Mouse (Mus musculus) stomach, postnatal 0 days (tissue): ENCODE measurements around the gene Tnk1. TPM values are rescaled to one million over a fixed set of nuclear protein-coding genes. Genes with fewer than 3 reads are reported as not detected.
A peak's percentile ranks its signal among the peaks of the same experiment; 100 is the strongest.

ENCODE experiments used
- ATAC-seq: fragments of 200-750 bp; cut with Nextera tagmentation; 2 replicates; pipeline ENCODE4 v1.8.0; 2017; ENCODE audit not compliant: low FRiP score, low TSS enrichment
- DNase-seq: peaks from one replicate; pipeline ENCODE4 v3.0.0-alpha.2; 2016; ENCODE audit warnings: low spot score
- H3K27ac ChIP-seq: fragments of 300-500 bp; sonication (generic); replicated peaks from 2 replicates; pipeline ENCODE4 v1.5.1; 2014; ENCODE audit warnings: mild to moderate bottlenecking, control low read depth
- H3K27me3 ChIP-seq: fragments of 300-500 bp; sonication (generic); 2 replicates; pipeline ENCODE4 v1.6.1; 2014; ENCODE audit warnings: low read length; ENCODE audit not compliant: control insufficient read depth, insufficient read depth
- H3K36me3 ChIP-seq: fragments of 300-500 bp; sonication (generic); 2 replicates; pipeline ENCODE4 v1.6.1; 2014; ENCODE audit warnings: low read length, mixed read lengths; ENCODE audit not compliant: control insufficient read depth, insufficient read depth
- H3K4me1 ChIP-seq: fragments of 300-500 bp; sonication (generic); replicated peaks from 2 replicates; pipeline ENCODE4 v1.6.1; 2014; ENCODE audit warnings: antibody characterized with exemption; ENCODE audit not compliant: control insufficient read depth, insufficient read depth
- H3K4me2 ChIP-seq: fragments of 300-500 bp; sonication (generic); replicated peaks from 2 replicates; pipeline ENCODE4 v1.6.1; 2014; ENCODE audit warnings: low read depth, mild to moderate bottlenecking, control low read depth, moderate library complexity
- H3K4me3 ChIP-seq: fragments of 300-500 bp; sonication (generic); 2 replicates; pipeline ENCODE4 v1.5.1; 2014; ENCODE audit warnings: low read depth, low read length, control low read depth
- H3K9ac ChIP-seq: fragments of 300-500 bp; sonication (generic); 2 replicates; pipeline ENCODE4 v1.6.1; 2014; ENCODE audit warnings: mild to moderate bottlenecking, low read length, control low read depth, mixed read lengths
- H3K9me3 ChIP-seq: fragments of 300-500 bp; sonication (generic); 2 replicates; pipeline ENCODE4 v1.6.1; 2016; ENCODE audit warnings: low read length; ENCODE audit not compliant: control insufficient read depth
- CTCF ChIP-seq: IDR thresholded peaks from 2 replicates; pipeline ENCODE4 v1.5.1; 2016; ENCODE audit warnings: antibody characterized with exemption, low read depth, mild to moderate bottlenecking, moderate library complexity
- EP300 ChIP-seq: optimal IDR thresholded peaks from 2 replicates; pipeline ENCODE3; 2016; ENCODE audit warnings: antibody characterized with exemption
- WGBS: fragments of 180-500 bp; shearing (Covaris S2); extraction: QIAGEN DNeasy Blood & Tissue Kit; methylation state at CpG from one replicate; pipeline ENCODE4 v1.1.7; 2014; 5-methylcytosine and 5-hydroxymethylcytosine counted together
- polyA plus RNA-seq: library from polyadenylated mRNA; unstranded; fragments of >200 nt; fragmentation: Nextera tagmentation; extraction: Ambion mirVana; gene quantifications from 2 replicates; pipeline ENCODE4 v1.2.1, GENCODE M21; 2015

The Tnk1 gene
- polyA plus RNA-seq, 1 experiment from 2014 or later: 12.3 TPM

DNA sequence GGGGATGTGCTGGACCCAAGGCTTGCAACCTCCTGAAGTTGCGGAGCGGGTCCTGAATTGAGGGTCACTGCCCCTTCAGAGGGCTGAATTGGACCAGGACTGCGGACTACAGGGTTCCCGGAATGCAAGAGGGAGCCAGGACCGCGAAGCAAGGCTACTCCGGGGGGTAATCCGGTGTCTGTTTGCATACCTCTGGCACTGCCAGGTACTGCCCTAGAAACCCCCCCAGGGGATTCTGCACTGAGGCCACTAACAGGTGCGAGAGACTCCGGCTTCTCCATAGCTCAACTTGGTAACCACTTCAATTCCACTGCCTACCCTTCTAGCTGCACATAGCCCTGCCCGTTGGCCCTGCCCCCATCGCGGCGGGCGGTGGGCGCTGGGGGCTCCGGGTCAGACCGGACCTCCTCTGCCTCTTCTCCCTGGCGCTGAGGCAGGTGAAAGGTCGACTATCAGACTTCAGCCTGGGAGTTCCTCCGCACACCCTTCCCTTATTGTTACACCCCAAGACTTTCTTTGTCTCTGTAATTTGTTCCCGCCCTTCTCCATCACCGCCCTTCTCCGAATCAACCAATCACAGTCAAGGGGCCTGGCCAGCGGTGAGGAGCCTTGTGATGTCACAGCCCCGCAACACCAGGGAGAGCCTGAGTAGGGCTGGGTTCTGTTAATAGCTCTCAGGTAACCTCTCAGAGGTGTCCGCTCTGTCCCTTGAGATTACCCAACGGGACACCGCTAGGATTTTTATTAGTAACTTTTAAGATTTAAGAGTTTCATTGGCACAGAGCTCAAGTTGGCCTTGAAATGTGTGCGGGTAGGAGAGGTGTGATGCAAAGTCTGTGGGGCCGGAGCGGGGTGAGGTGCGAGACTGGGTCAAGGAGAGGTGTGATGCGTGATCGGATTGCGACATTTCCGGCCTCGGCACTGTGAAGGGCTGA, 42.2 kb upstream of the Tnk1 start, which contains the start of the genes 2810408A11Rik and Neurl4:
Gene 2810408A11Rik (minus strand): TSS at position 517 of the 935 bp plus-strand sequence.
Gene Neurl4 (plus strand): TSS at position 602 of the 935 bp plus-strand sequence.
- under 1% methylated on average over 31 of the region's 38 CpGs for WGBS
- TF ChIP-seq CTCF (no peak), EP300 (peak; percentile 78)
- peak; percentile 93 for DNase-seq
- H3K9ac ChIP-seq: peak within 1 kb of the TSS; percentile 84
- peaks cover 4% of the 10 kb centered on the region; the same call in 1 of the 2 replicates for H3K4me1 ChIP-seq
- peak; percentile 94 for ATAC-seq
- H3K27me3 ChIP-seq: no peaks in the 10 kb centered on the region
- H3K4me3 ChIP-seq: peak within 1 kb of the TSS; percentile 79
- H3K9me3 ChIP-seq: no peaks in the 10 kb centered on the region
- peak within 1 kb of the TSS; percentile 98 for H3K27ac ChIP-seq
- H3K36me3 ChIP-seq: peaks cover 8% of the 10 kb centered on the region; the same call in 1 of the 2 replicates
- peak within 1 kb of the TSS; percentile 95 for H3K4me2 ChIP-seq

DNA sequence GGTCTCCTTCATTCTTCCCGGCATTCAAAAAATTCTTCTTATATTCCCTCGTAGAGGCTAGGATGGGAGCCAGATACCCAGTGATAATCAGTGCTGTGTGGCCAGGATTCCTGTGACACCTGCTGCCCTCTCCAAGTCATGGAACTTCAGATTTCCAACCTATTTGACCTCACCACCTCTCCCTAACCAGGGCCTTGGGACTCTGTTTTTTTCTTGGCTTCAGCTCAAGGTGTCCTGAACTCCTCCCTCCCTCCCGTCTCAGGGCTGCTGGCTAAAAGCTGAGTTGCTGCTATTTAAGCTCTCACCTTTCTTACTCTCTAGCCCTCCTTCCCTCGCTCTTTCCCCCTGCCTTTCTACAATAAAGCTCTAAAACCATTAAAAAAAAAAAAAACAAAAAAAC, 41.3 kb upstream of the Tnk1 start:
- Histone ChIP-seq H3K4me2 (peak overlapping the region; percentile 95), H3K4me1 (peaks cover 4% of the 10 kb centered on the region; the same call in 1 of the 2 replicates), H3K4me3 (peak overlapping the region; percentile 79; the same call in 1 of the 2 replicates), H3K9me3 (no peaks in the 10 kb centered on the region), H3K9ac (no peak overlapping the region; the same call in 1 of the 2 replicates), H3K27ac (no peak overlapping the region), H3K36me3 (0 out of 2 replicates have a peak, but pooled peaks cover 6% of the 10 kb centered on the region), H3K27me3 (no peaks in the 10 kb centered on the region)
- DNase-seq (no peak), ATAC-seq (no peak)
- TF ChIP-seq CTCF (no peak), EP300 (no peak)
- WGBS: 23% methylated on average over 4 of the region's 4 CpGs

- no peak for TF ChIP-seq EP300
- no peak for TF ChIP-seq CTCF
- ATAC-seq: no peak
- Histone ChIP-seq H3K9ac (no peak within 1 kb of the TSS), H3K4me3 (no peak within 1 kb of the TSS), H3K36me3 (no peaks in the 10 kb centered on the region), H3K9me3 (no peaks in the 10 kb centered on the region), H3K27me3 (no peaks in the 10 kb centered on the region), H3K27ac (no peak within 1 kb of the TSS), H3K4me2 (no peak within 1 kb of the TSS), H3K4me1 (no peaks in the 10 kb centered on the region)
- no peak for DNase-seq
- WGBS: 71% methylated on average over 4 of the region's 4 CpGs
Observed at GRCm38 (mm10) chr11:69895291-69895690, 36.8 kb upstream of the Tnk1 start, which contains the start of gene Acap1. Acap1 (minus strand) TSS chr11:69895539.

GRCm38 (mm10) chr11:69894671-69895070, 36.1 kb upstream of the Tnk1 start:
- Histone ChIP-seq H3K4me2 (no peak overlapping the region), H3K9ac (no peak overlapping the region), H3K36me3 (no peaks in the 10 kb centered on the region), H3K9me3 (no peaks in the 10 kb centered on the region), H3K4me1 (no peaks in the 10 kb centered on the region), H3K4me3 (no peak overlapping the region), H3K27me3 (no peaks in the 10 kb centered on the region), H3K27ac (no peak overlapping the region)
- TF ChIP-seq CTCF (no peak), EP300 (no peak)
- 78% methylated on average over 5 of the region's 5 CpGs for WGBS
- ATAC-seq (no peak), DNase-seq (no peak)

- Histone ChIP-seq H3K4me2 (no peak overlapping the region), H3K9me3 (no peaks in the 10 kb centered on the region), H3K36me3 (no peaks in the 10 kb centered on the region), H3K27me3 (no peaks in the 10 kb centered on the region), H3K9ac (no peak overlapping the region), H3K27ac (no peak overlapping the region), H3K4me1 (no peaks in the 10 kb centered on the region), H3K4me3 (no peak overlapping the region)
- DNase-seq (no peak), ATAC-seq (no peak)
- 59% methylated on average over 4 of the region's 4 CpGs for WGBS
- no peak for TF ChIP-seq CTCF
- TF ChIP-seq EP300: no peak
Observed at GRCm38 (mm10) chr11:69891482-69891881, 33.0 kb upstream of the Tnk1 start.
